Mouse (Mus musculus) urinary bladder, adult 2 months (tissue): Measurements from ENCODE around the gene Ndufa12. TPM values are rescaled to one million over a fixed set of nuclear protein-coding genes. Genes with fewer than 3 reads are reported as not detected.

ENCODE experiments used
- DNase-seq: peaks from one replicate; pipeline ENCODE4 v3.0.0; 2022; ENCODE audit warnings: low spot score
- polyA plus RNA-seq: library from polyadenylated mRNA; depleted of rRNA; stranded (reverse); fragments of >200 nt; gene quantifications from 2 replicates; pipeline ENCODE4 v1.2.3, GENCODE M21; 2012; rRNA removed

Ndufa12 gene
- polyA plus RNA-seq, 1 experiment: 141 TPM

DNA sequence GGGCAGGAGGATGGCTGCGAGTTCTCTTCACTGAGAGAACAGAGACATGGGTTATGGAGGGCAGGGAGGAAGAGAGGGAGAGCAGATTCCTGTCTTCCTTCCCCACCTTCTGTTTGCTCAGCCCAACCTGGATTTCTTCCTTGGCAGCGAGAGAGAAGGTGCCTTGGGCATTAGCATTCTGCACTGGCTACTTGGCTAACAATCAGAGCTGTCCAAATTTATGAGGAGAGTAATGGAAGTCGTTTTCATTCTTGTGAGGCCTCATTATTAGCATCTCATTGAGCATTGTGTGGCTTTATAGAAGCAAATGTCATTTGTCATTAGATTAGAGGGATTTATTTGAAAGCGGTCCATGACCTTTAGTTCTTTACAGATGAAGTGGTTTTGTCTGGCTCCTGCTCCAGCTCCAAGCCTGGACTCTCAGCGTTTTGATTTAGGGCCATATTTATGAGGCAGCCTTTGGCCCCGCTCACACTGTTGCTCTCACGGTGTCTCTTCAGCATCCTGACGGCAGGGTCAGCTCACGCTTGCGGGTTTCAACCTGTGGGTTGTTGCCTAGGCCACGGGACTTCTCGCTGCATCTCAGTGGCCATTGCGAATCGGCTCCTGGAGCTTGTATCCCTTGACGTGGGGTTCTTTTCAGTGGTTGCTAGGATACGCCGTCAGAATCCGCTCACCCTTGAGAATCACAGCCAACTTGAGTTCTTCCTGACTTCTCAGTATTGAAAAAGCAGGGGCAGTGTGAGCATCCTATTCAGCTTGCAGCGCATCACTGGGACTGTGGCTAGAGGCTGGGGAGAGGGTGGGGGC, 31.9 kb downstream of the Ndufa12 start:
- DNase-seq: no peak

DNA sequence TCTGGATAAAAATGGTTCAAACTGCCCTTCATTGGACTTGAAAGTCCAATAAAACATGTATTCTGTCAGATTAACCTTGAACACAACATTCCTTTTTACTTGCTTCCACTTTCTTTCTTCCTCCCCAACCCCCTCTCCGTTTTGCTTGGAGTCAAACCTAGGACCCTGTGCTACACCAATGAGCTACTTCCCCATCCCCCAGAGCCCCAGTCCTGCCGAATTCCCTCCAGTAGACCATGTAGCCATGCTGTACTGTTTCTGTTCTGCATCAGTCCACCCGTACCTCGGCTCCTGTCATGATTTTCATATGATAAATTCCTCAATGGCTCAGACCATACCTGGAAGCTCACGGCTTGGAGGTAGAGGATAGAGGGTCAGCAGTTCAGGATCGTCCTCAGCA, 32.5 kb downstream of the Ndufa12 start:
- no peak for DNase-seq

GRCm38 (mm10) chr10:94235200-94235599, 36.7 kb downstream of the Ndufa12 start:
- DNase-seq: no peak

GRCm38 (mm10) chr10:94241346-94241745, 42.8 kb downstream of the Ndufa12 start:
- no peak for DNase-seq

GRCm38 (mm10) chr10:94247748-94248349, 49.3 kb downstream of the Ndufa12 start:
- DNase-seq: no peak

DNA sequence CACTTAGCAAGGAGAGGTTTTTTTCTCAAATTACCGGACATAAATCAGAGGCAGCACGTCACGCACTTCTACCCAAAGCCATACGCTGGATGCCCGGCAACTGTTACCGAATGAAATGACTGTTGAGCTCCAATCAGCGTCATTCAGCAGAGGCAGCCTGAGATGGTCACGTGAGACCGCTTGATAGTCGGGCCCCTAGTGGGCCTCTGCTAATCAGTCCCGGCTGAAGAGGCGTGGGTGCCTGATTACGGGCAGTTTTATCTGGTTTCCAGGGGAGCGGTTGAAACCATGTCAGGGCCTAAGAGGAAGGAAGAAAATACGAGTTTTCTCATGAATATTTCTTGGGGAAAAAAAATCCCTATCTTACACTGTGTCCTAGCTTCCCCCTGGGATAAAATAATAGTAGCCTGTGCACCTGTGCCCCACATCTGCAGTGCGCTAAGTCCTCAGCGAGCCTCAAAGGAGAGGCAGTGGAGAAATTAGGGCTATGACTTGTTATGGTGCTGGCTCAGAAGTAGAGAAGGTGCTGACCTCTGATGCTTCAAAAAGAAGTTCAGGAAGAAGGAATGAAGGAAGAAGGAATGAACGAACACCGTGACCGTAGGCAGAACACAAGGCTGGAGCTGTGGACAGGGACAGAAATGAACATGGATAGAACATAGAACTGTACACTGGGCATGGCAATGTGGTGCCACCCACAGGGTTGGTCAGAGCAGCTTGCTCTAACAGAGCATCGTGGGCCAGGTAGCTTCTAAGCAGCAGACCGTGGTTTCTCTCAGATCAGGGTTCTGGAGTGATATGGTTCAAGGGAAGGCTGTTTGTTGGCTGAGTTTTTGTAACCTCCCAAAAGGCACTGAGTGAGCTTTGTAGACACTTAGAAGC, 51.3 kb downstream of the Ndufa12 start:
- no peak for DNase-seq

GRCm38 (mm10) chr10:94253260-94253807, 54.8 kb downstream of the Ndufa12 start:
- no peak for DNase-seq

DNA sequence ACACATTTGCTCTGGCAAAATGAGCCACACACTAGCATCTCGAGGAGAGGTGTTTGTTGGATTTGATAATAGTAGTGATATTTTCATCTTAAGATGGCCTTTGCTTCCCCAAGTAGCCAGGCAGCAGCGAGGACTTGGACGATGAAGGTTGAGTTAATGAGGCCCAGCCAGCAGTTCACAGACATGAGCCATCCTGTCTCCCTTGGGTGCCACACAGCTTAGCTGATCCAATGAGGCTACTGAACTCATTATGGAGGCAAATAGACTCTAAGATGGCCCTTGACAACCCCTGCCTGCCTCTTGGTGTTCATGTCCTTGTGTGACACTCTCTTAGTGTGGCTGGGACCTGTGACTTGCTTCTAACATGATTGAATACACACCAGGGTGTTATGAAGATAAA, 56.2 kb downstream of the Ndufa12 start:
- no peak for DNase-seq

DNA sequence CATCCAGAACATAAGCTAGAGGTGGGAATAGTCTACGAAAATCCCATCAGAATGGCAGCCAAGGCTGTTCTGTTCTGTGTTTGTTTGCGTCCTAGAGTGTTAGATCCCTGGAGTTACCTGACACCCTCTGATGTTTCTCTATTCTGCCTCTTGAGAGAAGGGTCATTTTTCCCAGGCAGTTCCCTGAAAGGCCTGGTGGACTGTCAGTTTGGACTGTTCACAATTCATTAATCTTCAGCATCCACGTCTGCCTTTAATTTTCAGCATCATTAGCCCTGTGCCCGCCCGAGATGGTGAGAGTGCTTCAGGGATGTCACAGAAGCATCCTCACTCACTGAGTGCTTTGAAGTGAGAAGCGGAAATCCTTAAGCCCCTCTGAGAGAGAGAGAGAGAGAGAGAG, 57.2 kb downstream of the Ndufa12 start:
- no peak for DNase-seq

DNA sequence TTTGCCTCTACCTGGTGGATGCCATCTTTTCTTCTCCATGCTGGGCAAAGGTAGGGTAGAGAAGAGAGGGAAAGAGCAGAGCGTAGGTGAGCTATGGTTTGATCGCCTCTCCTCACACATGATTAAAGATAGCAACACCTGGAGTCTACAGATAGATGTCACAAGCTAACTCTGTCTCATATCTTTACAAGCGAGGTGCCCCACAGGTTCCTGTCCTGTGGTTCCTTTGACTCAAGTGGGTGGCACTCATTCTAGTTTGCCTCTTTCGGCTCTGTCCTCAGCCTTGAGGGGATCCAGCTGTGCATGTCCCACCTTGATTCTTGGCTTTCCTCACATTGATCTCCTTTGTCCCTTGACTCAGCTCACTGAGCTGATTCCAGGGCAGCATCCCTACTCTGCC, 58.0 kb downstream of the Ndufa12 start:
- DNase-seq: no peak

DNA sequence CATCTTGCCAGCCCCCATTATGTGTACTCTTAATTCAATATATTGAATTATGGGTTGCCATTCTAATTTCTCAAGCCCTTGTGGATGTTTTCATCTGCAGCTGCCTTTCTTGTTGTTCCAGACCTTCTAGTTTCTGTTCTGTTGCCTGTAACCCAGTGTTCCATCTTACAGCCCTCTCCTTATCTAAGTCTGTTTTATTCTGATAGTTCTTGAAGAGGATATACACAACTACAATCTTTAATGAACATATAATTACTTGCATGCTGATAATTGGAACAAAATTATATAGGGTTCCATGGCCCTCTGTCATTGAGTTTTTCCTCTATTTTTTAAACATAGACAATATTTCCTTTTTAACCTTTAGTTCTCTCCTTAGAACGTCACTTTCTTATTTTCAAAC, 62.0 kb downstream of the Ndufa12 start:
- DNase-seq: no peak

DNA sequence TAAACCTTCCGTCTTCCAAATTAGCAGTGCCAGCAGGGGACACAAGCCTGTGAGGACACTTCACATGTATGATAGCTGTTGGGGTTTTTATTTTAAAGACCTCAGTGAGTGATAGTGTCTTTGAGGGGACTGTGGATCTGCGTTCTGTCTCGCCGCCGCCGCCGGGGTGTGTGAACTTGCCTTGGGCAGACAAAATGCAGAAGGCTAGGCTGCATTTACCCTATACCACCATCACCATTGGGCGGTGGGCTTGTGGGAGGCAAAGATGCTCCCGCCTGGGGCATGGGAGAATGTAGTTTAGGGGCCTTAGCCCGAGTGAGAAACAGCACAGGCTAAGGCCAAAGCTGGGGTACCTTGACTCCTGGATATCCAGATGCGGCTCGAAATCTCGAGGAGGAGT, 64.1 kb downstream of the Ndufa12 start:
- no peak for DNase-seq

GRCm38 (mm10) chr10:94263211-94263610, 64.7 kb downstream of the Ndufa12 start:
- DNase-seq: no peak

GRCm38 (mm10) chr10:94265656-94266542, 67.4 kb downstream of the Ndufa12 start:
- no peak for DNase-seq

Other genes with a start within 250 kb of the Ndufa12 start
- gene Vezt, start 162.9 kb upstream of the Ndufa12 start, polyA plus RNA-seq: 16.5 and 19.1 TPM in 2 replicates
- gene Fgd6, start 162.7 kb upstream of the Ndufa12 start, polyA plus RNA-seq: 1.9 and 2.7 TPM in 2 replicates
- gene Nr2c1, start 50.7 kb upstream of the Ndufa12 start, polyA plus RNA-seq: 13.8 and 14.0 TPM in 2 replicates
- 0.19 and 0.22 TPM in 2 replicates for gene Gm4792, start 100.0 kb downstream of the Ndufa12 start, polyA plus RNA-seq
- gene Tmcc3, start 113.2 kb downstream of the Ndufa12 start, polyA plus RNA-seq: 17.1 and 18.3 TPM in 2 replicates